Mouse (Mus musculus) embryonic fibroblast, embryonic 13.5 days (primary cell): Measurements from ENCODE around the gene Eif4enif1.

Experiments used
- CTCF ChIP-seq: IDR thresholded peaks from 2 replicates; pipeline ENCODE4 v1.5.1; 2011; ENCODE audit warnings: mild to moderate bottlenecking, control low read depth, low read length, moderate library complexity, borderline replicate concordance; ENCODE audit not compliant: insufficient read depth
- POLR2A ChIP-seq: IDR thresholded peaks from 2 replicates; pipeline ENCODE4 v1.6.1; 2011; ENCODE audit warnings: low read depth, mild to moderate bottlenecking, control low read depth, low read length, moderate library complexity

DNA sequence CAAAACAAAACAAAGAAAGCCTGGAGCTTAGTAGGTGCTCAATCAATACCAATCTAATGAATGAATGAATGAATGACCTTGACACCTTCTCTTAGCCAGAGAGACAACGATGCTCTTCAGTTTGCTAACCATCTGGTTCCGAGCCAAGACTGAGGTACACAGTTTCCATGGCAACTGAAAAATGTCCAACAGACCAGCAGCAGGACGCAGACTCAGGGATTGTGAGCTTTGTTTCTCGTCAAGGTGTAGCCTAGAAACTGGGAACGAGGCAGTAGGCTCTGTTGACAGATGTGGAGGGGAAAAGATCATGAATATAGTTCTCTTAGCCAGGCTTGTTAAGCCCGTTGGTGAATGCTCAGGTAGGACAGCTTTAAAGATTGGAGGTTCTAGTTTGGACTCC lies 84.9 kb downstream of the Eif4enif1 start:
- no peak for TF ChIP-seq CTCF
- no peak for TF ChIP-seq POLR2A
